Mouse (Mus musculus) heart, embryonic 15.5 days (tissue): ENCODE measurements around the gene Olig3. TPM values are rescaled to one million over a fixed set of nuclear protein-coding genes. Genes with fewer than 3 reads are reported as not detected.

ENCODE experiments used
- ATAC-seq: fragments of 200-750 bp; cut with Nextera tagmentation; replicated peaks from 2 replicates; pipeline ENCODE4 v1.8.0; 2017; ENCODE audit warnings: low read depth, moderate TSS enrichment; ENCODE audit not compliant: insufficient number of reproducible peaks, insufficient read depth, low FRiP score
- H3K27ac ChIP-seq: fragments of 300-500 bp; sonication (generic); 2 replicates; pipeline ENCODE4 v1.5.1; 2015; ENCODE audit warnings: mild to moderate bottlenecking, inconsistent platforms
- H3K27me3 ChIP-seq: fragments of 300-500 bp; sonication (generic); 2 replicates; pipeline ENCODE4 v1.6.1; 2015; ENCODE audit warnings: inconsistent platforms
- H3K36me3 ChIP-seq: fragments of 300-500 bp; sonication (generic); 2 replicates; pipeline ENCODE4 v1.6.1; 2015; ENCODE audit warnings: mild to moderate bottlenecking, inconsistent platforms
- H3K4me1 ChIP-seq: fragments of 300-500 bp; sonication (generic); replicated peaks from 2 replicates; pipeline ENCODE4 v1.6.1; 2015; ENCODE audit warnings: inconsistent platforms
- H3K4me2 ChIP-seq: fragments of 300-500 bp; sonication (generic); 2 replicates; pipeline ENCODE4 v1.6.1; 2015; ENCODE audit warnings: inconsistent platforms, mild to moderate bottlenecking, moderate library complexity
- H3K4me3 ChIP-seq: fragments of 300-500 bp; sonication (generic); 2 replicates; pipeline ENCODE4 v1.5.1; 2015; ENCODE audit warnings: mild to moderate bottlenecking, inconsistent platforms
- H3K9ac ChIP-seq: fragments of 300-500 bp; sonication (generic); 2 replicates; pipeline ENCODE4 v1.6.1; 2015; ENCODE audit warnings: mild to moderate bottlenecking, inconsistent platforms
- H3K9me3 ChIP-seq: fragments of 300-500 bp; sonication (generic); replicated peaks from 2 replicates; pipeline ENCODE4 v1.6.1; 2016; ENCODE audit warnings: inconsistent platforms
- WGBS: fragments of 180-500 bp; shearing (Covaris S2); methylation state at CpG from one replicate; pipeline ENCODE4 v1.1.7; 2015; ENCODE audit warnings: mixed read lengths; 5-methylcytosine and 5-hydroxymethylcytosine counted together
- polyA plus RNA-seq: library from polyadenylated mRNA; unstranded; fragments of >200 nt; fragmentation: Nextera tagmentation; extraction: Ambion mirVana; gene quantifications from 2 replicates; pipeline ENCODE4 v1.2.1, GENCODE M21; 2015

The Olig3 gene
- polyA plus RNA-seq, 1 experiment from 2014 or later = not detected

DNA sequence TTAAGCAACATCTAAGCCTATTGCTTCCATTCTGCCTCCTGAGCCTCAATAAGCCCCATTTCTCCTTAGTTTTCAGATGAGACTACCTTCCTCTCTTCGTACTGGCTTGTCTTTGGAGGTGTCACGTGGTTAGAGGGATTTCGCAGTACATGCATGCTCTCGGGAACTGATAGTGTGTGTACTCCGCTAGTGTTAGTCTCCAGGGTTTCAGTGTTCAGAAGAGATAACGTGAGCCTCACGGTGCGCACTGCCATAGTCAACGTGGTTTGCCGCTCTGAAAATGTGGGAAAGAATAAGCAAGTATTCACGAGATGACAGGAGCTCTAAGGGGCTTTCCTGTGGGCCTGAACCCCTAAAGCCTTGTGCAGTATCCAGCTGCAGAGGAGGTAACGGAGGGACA, 41.1 kb downstream of the Olig3 start:
- no peak for ATAC-seq
- H3K27me3 ChIP-seq = no peaks in the 10 kb centered on the region
- no peaks in the 10 kb centered on the region for H3K36me3 ChIP-seq

DNA sequence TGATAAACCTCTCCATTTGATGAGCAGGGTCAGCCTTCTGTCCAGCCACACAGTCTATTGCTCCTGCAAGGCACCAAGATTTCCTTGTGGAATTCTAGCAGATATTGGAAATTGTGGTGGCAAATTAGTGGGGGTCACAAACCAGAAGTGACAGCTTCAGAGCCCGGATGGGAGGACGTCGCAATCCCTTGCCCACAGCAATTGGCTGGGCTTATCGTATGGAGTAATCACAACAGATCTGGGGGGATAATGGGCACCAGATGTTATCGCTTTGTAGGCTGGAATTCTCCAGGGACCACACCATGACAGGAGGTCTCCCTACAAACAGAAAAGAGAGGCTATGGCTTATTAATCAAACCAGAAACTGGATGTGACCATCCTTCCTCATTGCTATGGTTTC, 44.8 kb downstream of the Olig3 start:
- H3K36me3 ChIP-seq = no peaks in the 10 kb centered on the region
- no peaks in the 10 kb centered on the region for H3K9me3 ChIP-seq
- H3K9ac ChIP-seq = no peak overlapping the region
- H3K27ac ChIP-seq = no peak overlapping the region
- H3K27me3 ChIP-seq = no peaks in the 10 kb centered on the region; the same call in 1 of the 2 replicates
- 47% methylated on average over 5 of the region's 5 CpGs for WGBS
- no peak for ATAC-seq
- no peak overlapping the region for H3K4me3 ChIP-seq
- H3K4me2 ChIP-seq = no peak overlapping the region
- no peaks in the 10 kb centered on the region for H3K4me1 ChIP-seq

More for the DNA sequence above, 41.1 kb downstream of the Olig3 start:
- no peaks in the 10 kb centered on the region for H3K4me1 ChIP-seq
- no peak overlapping the region for H3K4me3 ChIP-seq
- 72% methylated on average over 12 of the region's 12 CpGs for WGBS
- no peak overlapping the region for H3K27ac ChIP-seq
- no peak overlapping the region for H3K9ac ChIP-seq
- no peak overlapping the region for H3K4me2 ChIP-seq
- H3K9me3 ChIP-seq = no peaks in the 10 kb centered on the region

DNA sequence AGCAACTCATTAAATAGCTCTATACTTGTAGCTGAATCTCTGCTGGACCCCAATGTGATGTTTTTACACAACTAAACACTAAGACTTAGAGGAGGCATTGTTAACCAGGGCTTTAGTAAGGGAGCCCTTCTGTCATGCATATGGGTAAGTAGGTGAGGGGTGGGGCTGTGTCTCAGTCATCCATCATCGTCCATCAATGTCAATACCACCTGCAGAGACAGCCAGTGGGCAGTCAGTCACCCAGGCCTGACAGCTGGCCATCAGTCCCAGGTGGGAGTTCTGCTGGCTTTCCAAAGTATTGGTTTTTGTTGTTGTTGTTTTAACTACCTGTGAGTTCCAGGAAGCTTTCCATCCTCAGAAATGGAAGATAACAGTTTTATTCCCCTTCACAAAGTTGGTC, 48.1 kb downstream of the Olig3 start:
- H3K27me3 ChIP-seq = no peaks in the 10 kb centered on the region; the same call in 1 of the 2 replicates
- H3K4me2 ChIP-seq = no peak overlapping the region
- ATAC-seq = no peak
- no peak overlapping the region for H3K4me3 ChIP-seq
- no peaks in the 10 kb centered on the region for H3K36me3 ChIP-seq
- WGBS = 31% methylated on average over 1 of the region's 1 CpGs
- H3K27ac ChIP-seq = no peak overlapping the region
- no peaks in the 10 kb centered on the region for H3K4me1 ChIP-seq
- H3K9ac ChIP-seq = no peak overlapping the region
- no peaks in the 10 kb centered on the region for H3K9me3 ChIP-seq

DNA sequence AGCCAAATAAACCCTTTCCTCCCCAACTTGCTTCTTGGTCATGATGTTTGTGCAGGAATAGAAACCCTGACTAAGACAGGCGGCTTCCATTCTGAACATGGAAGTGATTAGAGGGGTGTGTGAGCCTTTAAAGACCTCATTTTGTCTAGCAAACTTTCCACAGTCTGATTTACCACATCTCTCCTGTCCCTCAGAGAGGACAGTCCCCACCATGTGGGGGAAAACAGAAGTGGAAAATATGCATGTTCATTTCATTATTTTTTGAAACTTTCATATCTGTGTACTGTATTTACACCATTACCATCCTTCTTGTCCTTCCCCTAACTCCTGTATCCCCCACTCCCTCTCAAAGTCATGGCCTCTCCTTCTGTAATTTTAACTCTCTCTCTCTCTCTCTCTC, 49.6 kb downstream of the Olig3 start:
- no peak for ATAC-seq

DNA sequence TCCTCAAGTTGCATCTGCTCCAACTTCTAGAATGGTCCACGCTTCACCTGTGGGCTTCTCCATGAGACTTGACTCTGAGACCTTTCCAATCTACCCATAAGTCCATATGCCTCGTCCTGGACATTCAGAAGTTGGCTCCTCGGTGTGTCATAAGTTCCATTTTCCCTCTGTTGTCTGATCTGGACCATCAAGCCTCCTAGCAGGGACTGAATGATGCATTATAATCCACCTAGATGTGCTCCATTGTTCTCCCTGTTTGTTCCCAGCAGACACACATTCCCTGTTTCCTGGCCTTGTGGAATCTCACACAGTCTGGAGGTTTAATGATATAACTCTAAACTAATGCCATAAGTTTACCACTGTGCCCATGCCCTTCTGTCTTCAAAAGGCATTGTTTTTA, 50.8 kb downstream of the Olig3 start:
- 65% methylated on average over 3 of the region's 3 CpGs for WGBS
- ATAC-seq = no peak
- no peak overlapping the region for H3K4me2 ChIP-seq
- H3K9me3 ChIP-seq = no peaks in the 10 kb centered on the region
- no peaks in the 10 kb centered on the region for H3K36me3 ChIP-seq
- no peaks in the 10 kb centered on the region for H3K4me1 ChIP-seq
- H3K9ac ChIP-seq = no peak overlapping the region
- no peak overlapping the region for H3K27ac ChIP-seq
- H3K4me3 ChIP-seq = no peak overlapping the region
- no peaks in the 10 kb centered on the region; the same call in 1 of the 2 replicates for H3K27me3 ChIP-seq

More for the DNA sequence above, 49.6 kb downstream of the Olig3 start:
- Histone ChIP-seq H3K4me3 (no peak overlapping the region), H3K27ac (no peak overlapping the region), H3K36me3 (no peaks in the 10 kb centered on the region), H3K4me2 (no peak overlapping the region), H3K4me1 (no peaks in the 10 kb centered on the region), H3K9ac (no peak overlapping the region), H3K27me3 (no peaks in the 10 kb centered on the region; the same call in 1 of the 2 replicates), H3K9me3 (no peaks in the 10 kb centered on the region)
- 71% methylated on average over 1 of the region's 1 CpGs for WGBS

Other genes with a start within 250 kb of the Olig3 start
- 37.1 and 48.3 TPM in 2 replicates for gene Ifngr1, start 235.4 kb downstream of the Olig3 start, polyA plus RNA-seq